Mouse (Mus musculus) midbrain, postnatal 0 days (tissue): ENCODE measurements around the gene Usp2. TPM values are rescaled to one million over a fixed set of nuclear protein-coding genes. Genes with fewer than 3 reads are reported as not detected.

Experiments used
- ATAC-seq: fragments of 200-750 bp; cut with Nextera tagmentation; 2 replicates; pipeline ENCODE4 v1.8.0; 2017; ENCODE audit warnings: moderate number of reproducible peaks, mild to moderate bottlenecking, moderate TSS enrichment, moderate library complexity; ENCODE audit not compliant: low FRiP score
- DNase-seq: peaks from one replicate; pipeline ENCODE4 v3.0.0-alpha.2; 2015; ENCODE audit warnings: low spot score
- H3K27ac ChIP-seq: fragments of 300-500 bp; sonication (generic); 2 replicates; pipeline ENCODE4 v1.5.1; 2014; ENCODE audit warnings: low read depth, mild to moderate bottlenecking, low read length, mixed read lengths
- H3K27me3 ChIP-seq: fragments of 300-500 bp; sonication (generic); 2 replicates; pipeline ENCODE4 v1.6.1; 2014; ENCODE audit warnings: low read length, control low read depth, mixed read lengths; ENCODE audit not compliant: insufficient read depth
- H3K36me3 ChIP-seq: fragments of 300-500 bp; sonication (generic); 2 replicates; pipeline ENCODE4 v1.6.1; 2014; ENCODE audit warnings: low read length, control low read depth, mixed read lengths; ENCODE audit not compliant: insufficient read depth
- H3K4me1 ChIP-seq: fragments of 300-500 bp; sonication (generic); 2 replicates; pipeline ENCODE4 v1.6.1; 2014; ENCODE audit warnings: mild to moderate bottlenecking, control low read depth, antibody characterized with exemption, low read length, mixed read lengths; ENCODE audit not compliant: insufficient read depth
- H3K4me2 ChIP-seq: fragments of 300-500 bp; sonication (generic); 2 replicates; pipeline ENCODE4 v1.6.1; 2014; ENCODE audit warnings: low read depth, mild to moderate bottlenecking, low read length, mixed read lengths; ENCODE audit not compliant: poor library complexity, severe bottlenecking
- H3K4me3 ChIP-seq: fragments of 300-500 bp; sonication (generic); 2 replicates; pipeline ENCODE4 v1.5.1; 2014; ENCODE audit warnings: low read depth, mild to moderate bottlenecking, low read length, moderate library complexity
- H3K9ac ChIP-seq: fragments of 300-500 bp; sonication (generic); replicated peaks from 2 replicates; pipeline ENCODE4 v1.6.1; 2014; ENCODE audit warnings: mild to moderate bottlenecking, low read length, moderate library complexity, mixed read lengths; ENCODE audit not compliant: poor library complexity, severe bottlenecking
- H3K9me3 ChIP-seq: fragments of 300-500 bp; sonication (generic); 2 replicates; pipeline ENCODE4 v1.6.1; 2016; ENCODE audit warnings: low read length, control low read depth
- CTCF ChIP-seq: IDR thresholded peaks from 2 replicates; pipeline ENCODE4 v1.5.1; 2016; ENCODE audit warnings: antibody characterized with exemption, mild to moderate bottlenecking
- WGBS: fragments of 180-500 bp; shearing (Covaris S2); extraction: QIAGEN DNeasy Blood & Tissue Kit; methylation state at CpG from one replicate; pipeline ENCODE4 v1.1.7; 2014; 5-methylcytosine and 5-hydroxymethylcytosine counted together
- polyA plus RNA-seq: library from polyadenylated mRNA; unstranded; fragments of >200 nt; fragmentation: Nextera tagmentation; extraction: Ambion mirVana; gene quantifications from 2 replicates; pipeline ENCODE4 v1.2.1, GENCODE M21; 2015
- total RNA-seq: library from RNA; depleted of rRNA; stranded (reverse); fragments of >200 nt; gene quantifications from 2 replicates; pipeline ENCODE4 v1.2.3, GENCODE M21; 2014

Usp2 gene
- total and polyA plus RNA-seq, 2 experiments from 2014 or later = 7.5 to 15.1 TPM

DNA sequence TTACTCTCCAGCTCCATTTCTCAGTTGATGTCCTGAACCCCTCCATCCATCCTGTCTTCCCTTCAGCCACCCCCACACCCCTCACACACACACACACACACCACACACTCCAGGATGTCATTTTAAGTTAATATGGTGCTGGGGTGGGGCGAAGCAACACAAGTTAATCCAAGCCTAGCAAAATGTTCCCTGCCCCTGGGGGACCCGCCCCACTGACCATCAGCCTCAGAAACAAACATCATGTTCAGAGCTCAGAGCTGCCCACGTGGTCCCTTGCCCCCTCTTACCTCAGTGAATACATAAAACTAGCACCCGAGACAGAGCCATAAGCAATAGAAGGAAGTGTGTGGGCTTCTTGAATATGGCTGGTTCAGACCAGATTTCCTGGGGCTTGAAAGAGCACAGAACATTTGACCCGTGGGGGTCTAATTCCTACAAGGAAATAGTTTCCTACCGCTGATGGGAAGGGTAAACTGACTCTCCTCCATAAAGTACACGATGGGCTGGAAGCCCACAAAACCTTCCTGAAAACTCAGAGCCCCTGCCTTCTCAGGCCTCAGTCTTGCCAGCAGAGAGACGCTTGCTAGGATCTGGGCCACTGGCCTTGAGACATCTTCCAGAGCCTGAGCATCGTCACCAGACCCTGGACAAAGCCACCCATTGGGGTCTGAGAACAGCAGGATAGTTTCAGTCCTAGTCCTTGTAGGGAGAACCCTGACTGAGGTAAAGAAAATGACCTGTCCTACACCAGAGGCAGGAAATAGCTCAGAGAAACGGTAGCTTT is 13.4 kb downstream of the Usp2 start:
- Histone ChIP-seq H3K9ac (no peak overlapping the region), H3K4me2 (no peak overlapping the region), H3K27me3 (peaks cover 7% of the 10 kb centered on the region), H3K9me3 (no peaks in the 10 kb centered on the region), H3K4me3 (no peak overlapping the region), H3K36me3 (no peaks in the 10 kb centered on the region), H3K27ac (no peak overlapping the region), H3K4me1 (peaks cover 17% of the 10 kb centered on the region; the same call in 1 of the 2 replicates)
- DNase-seq (no peak), ATAC-seq (no peak)
- TF ChIP-seq CTCF = no peak
- 82% methylated on average over 10 of the region's 10 CpGs for WGBS

DNA sequence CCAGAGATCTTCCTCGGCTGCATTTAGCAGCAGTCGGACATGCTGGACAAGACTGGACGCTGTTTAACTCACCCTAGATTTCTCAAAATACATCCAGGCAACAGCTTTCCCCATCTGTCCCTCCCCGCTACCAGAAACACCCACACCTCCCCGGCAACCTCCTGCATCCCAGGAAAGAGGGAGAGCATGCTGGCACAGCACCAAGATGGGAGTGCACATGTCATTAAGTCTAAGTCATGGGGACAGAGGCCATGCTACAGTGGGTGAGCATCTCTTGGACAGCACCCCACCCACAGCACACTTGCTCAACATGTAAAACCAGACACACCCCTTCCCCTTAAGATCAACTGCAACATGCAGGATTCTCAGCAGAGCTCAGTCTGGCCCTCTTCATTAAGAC is 14.1 kb downstream of the Usp2 start:
- Histone ChIP-seq H3K27ac (no peak overlapping the region), H3K4me3 (no peak overlapping the region), H3K4me2 (no peak overlapping the region), H3K27me3 (peaks cover 14% of the 10 kb centered on the region), H3K4me1 (peaks cover 19% of the 10 kb centered on the region; the same call in 1 of the 2 replicates), H3K9ac (no peak overlapping the region), H3K36me3 (no peaks in the 10 kb centered on the region), H3K9me3 (no peaks in the 10 kb centered on the region)
- 77% methylated on average over 5 of the region's 5 CpGs for WGBS
- DNase-seq (no peak), ATAC-seq (no peak)
- TF ChIP-seq CTCF = no peak

DNA sequence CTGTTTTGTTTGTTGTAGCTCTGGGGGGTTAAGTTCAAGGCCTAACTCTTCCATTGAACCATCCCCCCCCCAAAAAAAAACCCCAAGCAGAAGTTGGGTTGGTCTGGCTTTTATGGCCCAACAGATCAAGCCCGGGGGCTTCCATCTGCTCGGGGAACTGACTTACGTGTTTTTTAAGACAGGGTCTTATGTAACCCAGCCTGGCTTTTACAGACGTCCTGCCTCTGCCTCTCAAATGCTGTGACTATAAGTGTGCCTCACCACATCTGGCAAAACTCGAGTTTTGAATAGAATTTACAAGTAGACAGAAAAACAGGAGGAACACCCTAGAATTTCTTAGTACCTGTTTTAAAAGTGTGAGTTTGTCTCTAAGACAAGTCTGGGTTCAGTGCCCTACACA is 14.8 kb downstream of the Usp2 start:
- peaks cover 19% of the 10 kb centered on the region; the same call in 1 of the 2 replicates for H3K4me1 ChIP-seq
- WGBS = 78% methylated on average over 5 of the region's 5 CpGs
- H3K4me3 ChIP-seq = no peak overlapping the region
- H3K9me3 ChIP-seq = no peaks in the 10 kb centered on the region
- no peak for DNase-seq
- no peak for TF ChIP-seq CTCF
- H3K27ac ChIP-seq = no peak overlapping the region
- H3K4me2 ChIP-seq = no peak overlapping the region
- H3K9ac ChIP-seq = no peak overlapping the region
- peaks cover 16% of the 10 kb centered on the region for H3K27me3 ChIP-seq
- no peak for ATAC-seq
- H3K36me3 ChIP-seq = no peaks in the 10 kb centered on the region

DNA sequence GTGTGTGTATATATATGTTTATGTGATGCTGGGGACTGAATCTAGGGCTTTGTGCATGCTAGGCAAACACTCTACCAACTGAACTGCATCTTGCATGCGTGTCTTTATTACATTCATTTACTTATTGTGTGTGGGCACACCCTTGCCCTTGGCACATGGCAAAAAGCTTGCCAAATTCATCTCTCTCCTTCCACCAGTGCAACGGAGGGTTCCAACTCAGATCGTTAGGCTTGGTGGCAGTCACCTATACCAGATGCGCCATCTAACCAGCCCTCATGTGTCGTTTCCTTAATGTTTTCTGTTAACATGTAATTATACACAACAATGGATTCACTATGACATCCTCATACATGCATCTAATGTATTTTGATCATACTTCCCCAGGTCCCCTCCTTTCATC is 15.4 kb downstream of the Usp2 start:
- Histone ChIP-seq H3K9ac (no peak overlapping the region), H3K36me3 (no peaks in the 10 kb centered on the region), H3K27me3 (peaks cover 16% of the 10 kb centered on the region), H3K4me1 (peaks cover 19% of the 10 kb centered on the region; the same call in 1 of the 2 replicates), H3K27ac (no peak overlapping the region), H3K4me2 (no peak overlapping the region), H3K4me3 (no peak overlapping the region), H3K9me3 (no peaks in the 10 kb centered on the region)
- ATAC-seq = no peak
- no peak for DNase-seq
- 90% methylated on average over 5 of the region's 5 CpGs for WGBS
- TF ChIP-seq CTCF = no peak

GRCm38 (mm10) chr9:44083392-44084121 is 16.7 kb downstream of the Usp2 start:
- ATAC-seq (no peak), DNase-seq (no peak)
- H3K27me3 ChIP-seq = peaks cover 16% of the 10 kb centered on the region
- H3K27ac ChIP-seq = no peak overlapping the region
- peak overlapping the region; percentile 56; the same call in 1 of the 2 replicates for H3K9ac ChIP-seq
- 9% methylated on average over 23 of the region's 23 CpGs for WGBS
- peak overlapping the region; percentile 57 for H3K4me3 ChIP-seq
- no peaks in the 10 kb centered on the region for H3K36me3 ChIP-seq
- H3K4me2 ChIP-seq = peak overlapping the region; percentile 100
- no peak for TF ChIP-seq CTCF
- H3K4me1 ChIP-seq = peaks cover 19% of the 10 kb centered on the region; the same call in 1 of the 2 replicates
- no peaks in the 10 kb centered on the region for H3K9me3 ChIP-seq

- ATAC-seq = no peak
- no peak overlapping the region for H3K27ac ChIP-seq
- TF ChIP-seq CTCF = no peak
- peak overlapping the region; percentile 100 for H3K4me2 ChIP-seq
- WGBS = 5% methylated on average over 14 of the region's 14 CpGs
- peak overlapping the region; percentile 56 for H3K9ac ChIP-seq
- H3K36me3 ChIP-seq = no peaks in the 10 kb centered on the region
- peak overlapping the region; percentile 57 for H3K4me3 ChIP-seq
- no peak for DNase-seq
- peaks cover 16% of the 10 kb centered on the region for H3K27me3 ChIP-seq
- peaks cover 19% of the 10 kb centered on the region; the same call in 1 of the 2 replicates for H3K4me1 ChIP-seq
- H3K9me3 ChIP-seq = no peaks in the 10 kb centered on the region
Observed at GRCm38 (mm10) chr9:44084236-44084635, 17.4 kb downstream of the Usp2 start.
